Mouse (Mus musculus) T-helper 2 cell (primary cell): ENCODE results near the gene Smok2a.
"Not testable (repeated sequence)": the region's sequence is repeated elsewhere in the genome, so short reads cannot be mapped to it uniquely, and the experiment has no call there.

Experiments
- in situ Hi-C: fragments of 300-600 bp; cut with MboI, MseI; formaldehyde crosslinking; loops from one replicate; pipeline ENCODE4 v1.15.1; 2025; ENCODE audit warnings: high pct_unique_total_duplicates

Gene Smok2a

GRCm38 (mm10) chr17:13220888-13221287 lies at the start of gene Smok2a:
Gene Smok2a (plus strand): TSS chr17:13221188.
- in situ Hi-C loops = no loop called here

GRCm38 (mm10) chr17:13173578-13173977 lies 47.4 kb upstream of the Smok2a start:
- in situ Hi-C loops = loop anchor here (5.0 to 25.0 kb wide), 3 partner anchors 141 to 311 kb away; partner anchors contain the start of gene Mas1

- in situ Hi-C loops = loop anchor here (5.0 to 25.0 kb wide), 3 partner anchors 142 to 312 kb away; partner anchors contain the start of gene Mas1
Measured at GRCm38 (mm10) chr17:13174029-13174428, 47.0 kb upstream of the Smok2a start.

- in situ Hi-C loops = not testable (repeated sequence)
Measured at GRCm38 (mm10) chr17:13175609-13176008, 45.4 kb upstream of the Smok2a start.

- in situ Hi-C loops = not testable (repeated sequence)
Measured at GRCm38 (mm10) chr17:13177796-13178195, 43.2 kb upstream of the Smok2a start.

- in situ Hi-C loops = not testable (repeated sequence)
Measured at GRCm38 (mm10) chr17:13179021-13179420, 42.0 kb upstream of the Smok2a start.

- in situ Hi-C loops = loop anchor here (5.0 kb wide), 1 partner anchor 47 kb away; no protein-coding TSS in a partner anchor
Measured at GRCm38 (mm10) chr17:13180491-13180890, 40.5 kb upstream of the Smok2a start.

- in situ Hi-C loops = loop anchor here (5.0 kb wide), 1 partner anchor 45 kb away; no protein-coding TSS in a partner anchor
Measured at GRCm38 (mm10) chr17:13182712-13183111, 38.3 kb upstream of the Smok2a start.

GRCm38 (mm10) chr17:13184514-13184913 lies 36.5 kb upstream of the Smok2a start:
- in situ Hi-C loops = loop anchor here (5.0 kb wide), 1 partner anchor 43 kb away; no protein-coding TSS in a partner anchor

GRCm38 (mm10) chr17:13186541-13186940 lies 34.4 kb upstream of the Smok2a start:
- in situ Hi-C loops = loop anchor here (5.0 kb wide), 1 partner anchor 306 kb away; no protein-coding TSS in a partner anchor

GRCm38 (mm10) chr17:13187621-13188020 lies 33.4 kb upstream of the Smok2a start:
- in situ Hi-C loops = loop anchor here (5.0 kb wide), 1 partner anchor 305 kb away; no protein-coding TSS in a partner anchor

GRCm38 (mm10) chr17:13188846-13189245 lies 32.1 kb upstream of the Smok2a start:
- in situ Hi-C loops = loop anchor here (5.0 kb wide), 1 partner anchor 303 kb away; no protein-coding TSS in a partner anchor

GRCm38 (mm10) chr17:13190836-13191583 lies 30.0 kb upstream of the Smok2a start:
- in situ Hi-C loops = not testable (repeated sequence)

- in situ Hi-C loops = not testable (repeated sequence)
Measured at GRCm38 (mm10) chr17:13196486-13196885, 24.5 kb upstream of the Smok2a start.

GRCm38 (mm10) chr17:13198812-13199211 lies 22.2 kb upstream of the Smok2a start:
- in situ Hi-C loops = not testable (repeated sequence)

GRCm38 (mm10) chr17:13199880-13200409 lies 21.0 kb upstream of the Smok2a start:
- in situ Hi-C loops = not testable (repeated sequence)

- in situ Hi-C loops = not testable (repeated sequence)
Measured at GRCm38 (mm10) chr17:13201551-13201950, 19.4 kb upstream of the Smok2a start.

GRCm38 (mm10) chr17:13202453-13203107 lies 18.4 kb upstream of the Smok2a start:
- in situ Hi-C loops = not testable (repeated sequence)

- in situ Hi-C loops = loop anchor here (5.0 kb wide), 1 partner anchor 307 kb away; no protein-coding TSS in a partner anchor
Measured at GRCm38 (mm10) chr17:13205247-13205646, 15.7 kb upstream of the Smok2a start.

GRCm38 (mm10) chr17:13206491-13206890 lies 14.5 kb upstream of the Smok2a start:
- in situ Hi-C loops = loop anchor here (5.0 kb wide), 1 partner anchor 306 kb away; no protein-coding TSS in a partner anchor

- in situ Hi-C loops = loop anchor here (5.0 kb wide), 1 partner anchor 304 kb away; no protein-coding TSS in a partner anchor
Measured at GRCm38 (mm10) chr17:13208460-13208859, 12.5 kb upstream of the Smok2a start.
